Mouse (Mus musculus): Measurements from ENCODE around the gene Pnpla1. TPM values are rescaled to one million over a fixed set of nuclear protein-coding genes. Genes with fewer than 3 reads are reported as not detected.

The Pnpla1 gene
- total RNA-seq, 2 experiments from 2014 or later, result 0.46 to 0.57 TPM

Other genes starting within 250 kb of the Pnpla1 start
- 100 to 1,000 TPM in 1 of 2 experiments, 10 to 100 TPM in 1; 99.9 to 101 TPM for gene Srpk1, start 235.7 kb upstream of the Pnpla1 start, total RNA-seq (2021)
- gene Slc26a8, start 168.2 kb upstream of the Pnpla1 start, total RNA-seq (2021), result 1 to 10 TPM; 6.6 to 8.0 TPM
- gene Mapk14, start 167.1 kb upstream of the Pnpla1 start, total RNA-seq (2021), result 10 to 100 TPM; 91.8 to 92.8 TPM
- gene AC170998.1, start 132.3 kb upstream of the Pnpla1 start, total RNA-seq (2021), result 1 to 10 TPM; 2.2 to 3.6 TPM
- 1 to 10 TPM; 1.0 to 1.2 TPM for gene Mapk13, start 89.1 kb upstream of the Pnpla1 start, total RNA-seq (2021)
- gene Brpf3, start 57.3 kb upstream of the Pnpla1 start, total RNA-seq (2021), result 10 to 100 TPM; 47.2 to 54.7 TPM
- 10 to 100 TPM in 1 of 2 experiments, 1 to 10 TPM in 1; 9.5 to 11.4 TPM for gene 4930539E08Rik, start 56.9 kb downstream of the Pnpla1 start, total RNA-seq (2021)
- not detected for gene Pxt1, start 85.4 kb downstream of the Pnpla1 start, total RNA-seq (2021)
- gene Kctd20, start 93.5 kb downstream of the Pnpla1 start, total RNA-seq (2021), result 10 to 100 TPM; 74.0 to 77.4 TPM
- gene Stk38, start 149.6 kb downstream of the Pnpla1 start, total RNA-seq (2021), result 10 to 100 TPM; 44.9 to 59.3 TPM
- gene Srsf3, start 174.2 kb downstream of the Pnpla1 start, total RNA-seq (2021), result 100 to 1,000 TPM; 113 to 117 TPM
- gene Cdkn1a, start 232.6 kb downstream of the Pnpla1 start, total RNA-seq (2021), result 10 to 100 TPM; 36.0 to 54.2 TPM

Measured in left cerebral cortex, postnatal 25 days (tissue).